Mouse (Mus musculus): ENCODE data around the gene Gm28434.

GRCm38 (mm10) chr5:87982468-87983214 is 13.3 kb downstream of the Gm28434 start:
- no peak for TF ChIP-seq CTCF (IDR thresholded peaks at IDR 0.05; ENCODE audit: low read depth, low read length)
- TF ChIP-seq EP300 (IDR thresholded peaks at IDR 0.05; ENCODE audit: insufficient read depth, low read depth, low read length): no peak
